Mouse (Mus musculus): ENCODE data around the gene Wrap53.

The Wrap53 gene

DNA sequence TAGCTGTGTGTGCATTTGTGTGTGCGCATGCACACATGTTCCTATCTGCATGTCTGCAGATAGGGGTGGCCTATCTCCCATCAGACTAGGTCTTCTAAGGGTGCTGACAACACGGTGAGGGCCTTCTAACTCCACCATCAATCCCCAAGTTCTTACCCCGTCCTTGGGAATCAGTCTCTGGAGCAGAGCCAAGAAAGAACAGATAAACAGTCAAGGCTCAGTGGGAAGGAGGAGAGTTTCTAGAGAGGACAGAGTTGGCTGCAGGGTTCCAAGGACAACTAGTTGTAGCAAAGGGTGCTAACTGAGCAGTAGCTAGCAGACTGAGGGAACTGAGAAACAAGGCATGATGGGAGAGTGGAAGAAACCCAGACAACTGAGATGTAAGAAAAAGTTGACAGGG is 21.7 kb upstream of the Wrap53 start:
- no peak for DNase-seq (ENCODE audit: low read depth)

DNA sequence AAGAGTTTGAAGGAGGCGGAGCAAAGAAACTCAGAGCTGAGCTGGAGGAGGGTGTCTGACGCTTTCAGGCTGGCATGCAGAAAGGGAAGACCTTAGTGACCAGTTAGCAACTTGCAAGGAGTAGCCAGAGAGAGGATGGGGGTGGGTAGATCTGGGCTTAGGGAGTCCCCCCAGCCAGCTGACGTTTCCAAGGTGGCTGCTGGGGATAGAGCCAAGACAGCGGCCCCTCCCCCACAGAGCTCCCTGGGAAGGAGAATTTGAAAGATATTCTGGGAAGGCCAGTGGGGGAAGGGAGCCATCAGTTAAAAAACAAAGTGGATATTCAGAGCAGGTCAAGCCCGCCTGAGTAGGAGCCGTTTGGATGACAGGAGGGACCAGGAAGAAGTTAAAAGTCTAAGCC is 20.0 kb upstream of the Wrap53 start:
- DNase-seq (ENCODE audit: low read depth), result no peak

DNA sequence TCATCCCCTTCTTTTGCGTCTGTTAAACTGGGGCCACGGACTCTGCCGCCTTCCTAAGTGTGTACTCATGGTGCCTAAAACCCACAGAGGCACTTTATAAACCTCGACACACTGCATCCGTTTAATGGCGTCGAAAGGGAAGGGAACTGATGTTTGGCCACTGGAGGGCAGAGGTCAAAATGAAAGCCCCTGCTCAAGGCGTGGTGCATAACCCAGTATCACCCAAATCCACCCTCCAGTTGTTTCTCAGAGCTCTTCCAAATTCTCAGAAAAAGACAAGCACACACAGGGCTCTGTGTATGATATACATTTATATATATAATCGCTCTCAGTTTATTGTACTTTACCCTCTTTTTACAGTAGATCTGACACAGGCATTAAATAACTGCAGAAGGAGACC is 19.4 kb upstream of the Wrap53 start:
- no peak for DNase-seq (ENCODE audit: low read depth)

DNA sequence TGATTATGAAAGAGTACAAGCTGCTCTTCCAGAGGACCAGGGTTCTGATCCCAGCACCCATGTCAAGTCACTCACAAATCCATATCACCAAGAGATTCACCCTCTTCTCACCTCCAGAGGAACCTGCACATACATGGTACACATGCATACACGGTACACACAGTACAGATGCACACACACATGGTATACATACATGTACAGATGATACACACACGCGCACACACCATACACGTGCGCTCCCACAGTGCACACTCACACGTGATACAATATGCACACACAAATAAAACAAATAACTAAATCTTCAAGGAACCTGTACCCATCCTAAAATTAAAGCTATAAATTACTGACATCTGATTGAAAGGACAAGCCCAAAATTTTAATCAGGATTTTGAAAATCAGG is 14.8 kb upstream of the Wrap53 start:
- DNase-seq (ENCODE audit: low read depth), result no peak

DNA sequence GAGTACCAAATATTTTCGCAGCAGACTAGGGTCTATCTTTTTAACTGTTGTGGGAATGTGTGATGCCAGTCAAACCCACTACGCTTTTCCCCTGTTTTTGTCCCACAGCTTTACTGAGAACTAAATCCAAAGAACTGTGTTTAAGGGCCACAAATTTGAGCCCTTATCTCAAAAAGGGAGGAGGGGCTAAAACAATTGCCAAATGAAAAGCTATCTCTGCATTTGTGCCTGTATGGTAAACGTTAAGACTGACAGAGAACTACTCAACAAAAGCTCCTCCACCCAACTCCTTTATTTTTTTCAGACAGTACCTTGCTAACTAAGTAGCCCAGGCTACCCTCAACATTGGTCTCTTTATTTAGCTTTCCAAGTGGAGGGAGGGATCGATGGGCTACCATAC is 12.7 kb upstream of the Wrap53 start:
- DNase-seq (ENCODE audit: low read depth), result no peak

DNA sequence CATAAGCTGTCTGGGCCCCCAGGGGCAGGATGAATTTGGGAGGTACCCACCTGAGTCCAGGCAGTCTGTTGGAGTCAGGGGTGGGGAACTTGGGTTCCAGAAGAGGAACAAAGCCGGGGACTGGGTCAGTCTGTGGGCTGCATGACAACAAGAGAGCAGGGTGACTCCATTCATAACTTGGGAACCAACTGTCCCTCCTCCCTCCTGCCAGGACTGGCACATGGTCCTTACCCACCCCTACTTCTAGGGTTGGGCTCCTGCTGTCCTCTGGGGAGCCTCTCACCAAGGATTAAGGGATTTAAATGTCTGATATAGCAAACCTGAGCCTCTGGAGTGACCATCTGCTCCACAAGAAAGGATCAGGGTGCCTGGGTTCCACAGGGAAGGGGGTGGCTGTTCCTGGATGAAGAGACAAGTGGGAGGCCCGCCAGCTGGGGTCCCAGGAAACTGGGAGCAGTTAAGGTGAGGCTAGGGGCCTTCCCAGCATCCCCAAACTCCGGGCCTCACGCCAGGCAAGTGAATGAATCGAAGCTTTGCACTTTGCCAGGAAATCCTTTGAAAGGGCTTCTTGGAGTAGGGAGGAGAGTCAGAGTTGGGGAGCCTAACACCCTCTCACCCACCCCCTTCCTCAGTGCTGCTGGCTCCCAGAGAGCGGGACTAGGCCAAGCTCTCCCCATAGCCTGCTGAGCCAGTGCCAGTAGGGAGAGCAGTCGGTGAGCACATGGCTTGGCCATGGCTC is 12.0 kb upstream of the Wrap53 start:
- no peak for DNase-seq (ENCODE audit: low read depth)

DNA sequence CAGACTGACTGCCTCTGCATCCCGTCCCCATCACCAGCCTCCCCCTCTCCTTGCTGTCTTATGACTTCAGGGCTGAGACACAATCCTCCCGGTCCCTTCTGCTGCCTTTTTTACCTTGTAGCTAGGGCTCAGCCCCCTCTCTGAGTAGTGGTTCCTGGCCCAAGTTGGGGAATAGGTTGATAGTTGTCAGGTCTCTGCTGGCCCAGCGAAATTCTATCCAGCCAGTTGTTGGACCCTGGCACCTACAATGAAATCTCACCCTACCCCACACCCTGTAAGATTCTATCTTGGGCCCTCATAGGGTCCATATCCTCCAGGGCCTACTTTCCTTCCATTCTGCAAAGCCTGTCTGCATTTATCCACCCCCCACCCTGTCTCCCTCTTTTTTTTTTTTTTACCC is 11.4 kb upstream of the Wrap53 start:
- DNase-seq (ENCODE audit: low read depth), result no peak

DNA sequence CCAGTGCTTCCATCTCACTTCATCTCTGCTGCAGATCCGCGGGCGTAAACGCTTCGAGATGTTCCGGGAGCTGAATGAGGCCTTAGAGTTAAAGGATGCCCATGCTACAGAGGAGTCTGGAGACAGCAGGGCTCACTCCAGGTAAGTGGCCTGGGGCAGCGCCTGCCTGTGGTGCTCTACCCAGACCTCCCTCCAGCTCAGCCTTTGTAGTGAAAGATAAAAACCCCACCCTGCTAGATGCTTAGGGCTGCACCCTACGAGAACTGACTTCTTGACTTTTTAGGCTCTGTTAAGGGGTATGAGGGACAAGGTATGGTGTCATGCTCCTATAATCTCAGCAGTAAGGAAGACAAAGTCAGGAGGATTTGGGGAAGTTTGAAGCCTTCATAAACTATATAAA is 10.6 kb upstream of the Wrap53 start:
- no peak for DNase-seq (ENCODE audit: low read depth)

DNA sequence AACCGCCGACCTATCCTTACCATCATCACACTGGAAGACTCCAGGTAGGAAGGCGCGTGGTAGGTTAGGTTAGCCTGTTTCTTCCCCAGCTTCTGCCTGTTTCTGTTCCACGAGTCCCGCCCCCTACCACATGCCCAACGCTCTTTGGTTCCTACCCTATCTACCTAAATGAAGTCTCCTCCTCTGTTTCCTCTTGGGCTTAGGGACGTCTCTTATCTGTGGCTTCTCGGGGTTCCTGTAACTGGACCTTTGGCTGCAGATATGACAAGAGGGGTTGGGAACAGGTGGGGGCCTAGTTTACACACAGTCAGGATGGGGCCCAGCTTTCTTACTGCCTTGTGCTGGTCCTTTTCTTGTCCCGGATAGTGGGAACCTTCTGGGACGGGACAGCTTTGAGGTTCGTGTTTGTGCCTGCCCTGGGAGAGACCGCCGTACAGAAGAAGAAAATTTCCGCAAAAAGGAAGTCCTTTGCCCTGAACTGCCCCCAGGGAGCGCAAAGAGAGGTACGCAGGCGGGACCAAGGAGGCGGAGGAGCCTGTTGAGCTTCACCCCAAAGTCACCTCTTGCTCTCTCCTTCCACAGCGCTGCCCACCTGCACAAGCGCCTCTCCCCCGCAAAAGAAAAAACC is 9.3 kb upstream of the Wrap53 start:
- DNase-seq (ENCODE audit: low read depth), result no peak

DNA sequence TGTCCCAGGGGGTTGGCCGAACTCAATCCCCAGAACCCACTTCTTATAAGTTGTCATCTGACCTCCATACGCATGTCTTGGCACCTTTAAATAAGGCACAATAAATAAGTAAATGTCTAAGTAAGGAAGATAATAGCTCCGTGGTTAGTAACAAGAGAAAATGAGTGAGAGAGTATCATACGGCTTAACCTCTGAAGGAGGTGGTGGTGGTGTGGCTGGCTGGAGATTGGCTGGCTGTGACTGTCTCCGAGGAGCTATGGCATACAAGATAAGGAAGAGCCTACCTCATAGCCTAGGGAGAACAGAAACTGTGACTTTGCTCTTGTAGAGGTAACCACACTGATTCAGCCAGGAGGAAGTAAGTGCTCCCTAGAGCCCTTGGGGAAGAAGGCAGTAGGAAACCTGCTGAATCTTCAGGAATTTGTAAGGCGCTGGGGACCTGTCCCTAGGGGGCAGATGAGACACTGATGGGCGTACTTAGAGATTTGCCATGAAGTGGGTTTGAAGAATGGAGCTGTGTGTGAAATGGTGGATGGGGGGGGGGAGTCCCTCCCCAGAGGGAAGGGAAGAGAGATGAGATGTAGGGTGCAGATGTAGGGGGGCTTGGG is 5.8 kb upstream of the Wrap53 start:
- DNase-seq (ENCODE audit: low read depth), result peak; percentile 45

DNA sequence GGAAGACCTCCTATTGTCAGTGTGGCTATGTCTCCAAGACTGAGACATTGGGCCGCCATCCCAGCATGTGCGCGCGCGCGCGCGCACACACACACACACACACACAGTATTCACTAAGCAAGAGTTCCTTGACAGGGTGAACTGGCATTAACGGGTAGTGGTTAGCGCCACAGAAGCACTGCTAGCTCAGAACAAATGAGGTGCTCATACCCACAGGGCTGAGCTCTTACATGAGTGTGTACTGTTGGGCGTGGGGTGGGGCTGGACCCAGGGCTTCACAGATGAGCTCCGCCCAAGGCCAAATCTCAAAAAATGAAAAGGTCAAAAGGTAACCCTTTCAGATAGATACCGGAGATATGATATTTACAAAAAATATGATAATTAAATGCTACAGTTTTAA is 4.9 kb upstream of the Wrap53 start:
- DNase-seq (ENCODE audit: low read depth), result no peak

DNA sequence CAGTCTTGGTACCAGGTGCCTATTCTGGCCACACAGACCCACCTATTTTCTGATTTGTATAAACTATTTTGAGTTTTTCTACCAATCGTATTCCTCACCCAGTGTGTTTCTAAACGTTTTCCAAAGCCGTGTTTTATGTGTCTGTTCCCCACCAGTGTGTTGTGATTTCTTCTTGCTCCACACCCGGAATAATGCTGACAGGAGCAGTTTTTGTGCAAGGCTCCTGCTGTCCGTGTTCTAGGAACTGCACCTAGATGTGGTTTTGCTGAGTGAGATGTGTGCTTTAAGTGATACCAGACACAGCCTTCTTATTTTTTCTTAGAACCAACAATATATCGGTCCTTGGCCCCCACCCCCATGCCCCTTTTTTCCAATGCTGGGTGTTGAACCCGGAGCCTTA is 4.0 kb upstream of the Wrap53 start:
- DNase-seq (ENCODE audit: low read depth), result no peak

DNA sequence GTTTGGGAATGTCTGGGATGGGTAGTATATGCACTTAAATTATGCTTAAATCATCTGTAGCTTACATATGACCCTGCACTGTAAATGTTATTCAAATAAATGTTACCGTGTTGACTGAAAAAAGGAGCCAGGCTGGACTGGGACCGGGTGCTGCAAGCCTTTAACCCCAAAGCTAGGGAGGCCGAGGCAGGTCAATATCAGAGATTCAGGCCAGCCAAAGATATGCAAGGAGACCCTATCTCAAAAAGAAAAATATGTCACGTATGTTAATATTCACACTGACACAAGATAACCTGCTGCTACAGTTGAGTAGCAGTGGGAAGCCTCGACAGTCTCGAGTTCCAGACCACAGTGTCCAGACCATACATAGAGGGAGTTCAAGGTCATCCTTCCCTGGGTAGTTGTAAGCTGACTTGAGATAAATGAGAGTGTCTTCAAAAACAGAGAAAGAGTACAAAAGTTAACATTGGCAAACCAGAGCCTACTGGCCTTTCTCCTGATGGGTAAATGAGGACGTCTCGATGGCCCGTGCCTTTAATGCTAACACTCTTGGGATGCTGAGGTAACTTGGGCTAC is 2.3 kb upstream of the Wrap53 start:
- no peak for DNase-seq (ENCODE audit: low read depth)

DNA sequence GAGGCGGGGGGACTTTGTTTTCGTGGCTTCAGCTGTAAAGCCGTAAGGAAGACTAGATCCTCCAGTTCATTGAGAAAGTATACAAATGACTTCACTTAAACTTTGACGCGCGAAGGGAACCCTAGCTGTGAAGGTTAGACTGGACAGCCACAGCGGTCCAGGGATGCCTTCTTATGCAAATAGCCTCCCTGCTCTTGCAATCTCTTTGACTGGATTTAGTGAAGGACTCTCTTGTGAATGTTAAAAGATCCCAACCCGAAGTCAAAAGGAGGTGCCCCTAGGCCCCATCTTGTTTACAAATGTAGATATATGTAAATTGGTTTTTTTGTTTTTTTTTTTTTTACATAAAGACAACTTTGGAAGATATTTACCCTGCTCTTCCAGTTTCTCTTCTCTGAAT is 1.8 kb upstream of the Wrap53 start:
- no peak for DNase-seq (ENCODE audit: low read depth)

DNA sequence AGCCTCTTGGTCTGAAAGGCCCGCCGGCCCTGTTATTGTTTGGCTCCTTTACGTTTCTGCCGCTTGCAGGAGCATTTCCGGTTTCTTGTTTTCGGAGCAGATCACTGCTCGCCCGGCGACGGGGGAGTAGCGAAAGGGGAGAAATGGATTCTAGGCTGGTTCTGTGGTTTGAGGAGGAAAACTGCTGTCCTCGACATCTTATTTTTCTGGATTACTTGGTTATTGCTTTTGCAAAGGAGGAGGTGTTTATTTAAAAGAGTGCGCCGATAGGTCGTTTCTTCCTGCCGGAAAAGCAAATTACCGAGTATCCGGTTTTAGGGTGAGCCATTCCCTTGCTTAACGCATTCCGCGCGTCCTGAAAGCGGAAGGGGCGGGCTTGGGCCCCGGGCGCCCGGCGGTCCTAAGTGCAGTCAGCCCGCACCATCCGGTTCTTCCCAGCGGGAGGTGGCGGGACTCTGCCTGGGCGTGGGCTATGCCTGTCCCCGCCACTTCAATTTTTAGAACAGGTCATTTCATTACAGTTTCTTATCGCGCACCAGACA is 1.2 kb upstream of the Wrap53 start:
- DNase-seq (ENCODE audit: low read depth), result peak; percentile 85

DNA sequence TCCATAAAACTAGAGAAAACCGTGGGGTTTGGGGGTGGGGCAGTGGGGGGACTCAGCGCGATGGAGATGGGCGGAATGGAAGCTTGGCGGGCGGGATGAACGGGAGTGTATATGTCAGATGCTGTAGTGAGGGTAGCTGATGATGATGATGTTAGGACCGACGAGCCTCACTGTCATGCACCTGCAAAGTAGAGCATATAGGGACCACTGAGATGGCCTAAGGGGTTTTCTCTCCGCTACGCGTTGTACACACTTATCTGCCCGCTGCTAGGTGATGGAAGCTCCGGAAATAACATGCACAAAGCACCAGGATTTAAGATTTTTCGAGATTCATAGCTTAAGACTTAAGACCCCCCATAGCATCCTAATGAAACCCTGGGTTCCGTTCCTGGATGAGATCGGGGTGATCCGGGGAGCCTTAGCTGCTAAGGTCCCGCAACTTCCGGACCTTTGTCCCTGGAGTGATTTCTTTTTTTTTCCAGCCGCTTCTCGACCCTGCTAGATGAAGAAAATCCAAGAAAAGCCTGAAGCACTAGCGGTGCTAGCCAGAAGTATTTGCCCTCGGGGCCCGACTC is 604 bp upstream of the Wrap53 start:
- DNase-seq (ENCODE audit: low read depth), result no peak

DNA sequence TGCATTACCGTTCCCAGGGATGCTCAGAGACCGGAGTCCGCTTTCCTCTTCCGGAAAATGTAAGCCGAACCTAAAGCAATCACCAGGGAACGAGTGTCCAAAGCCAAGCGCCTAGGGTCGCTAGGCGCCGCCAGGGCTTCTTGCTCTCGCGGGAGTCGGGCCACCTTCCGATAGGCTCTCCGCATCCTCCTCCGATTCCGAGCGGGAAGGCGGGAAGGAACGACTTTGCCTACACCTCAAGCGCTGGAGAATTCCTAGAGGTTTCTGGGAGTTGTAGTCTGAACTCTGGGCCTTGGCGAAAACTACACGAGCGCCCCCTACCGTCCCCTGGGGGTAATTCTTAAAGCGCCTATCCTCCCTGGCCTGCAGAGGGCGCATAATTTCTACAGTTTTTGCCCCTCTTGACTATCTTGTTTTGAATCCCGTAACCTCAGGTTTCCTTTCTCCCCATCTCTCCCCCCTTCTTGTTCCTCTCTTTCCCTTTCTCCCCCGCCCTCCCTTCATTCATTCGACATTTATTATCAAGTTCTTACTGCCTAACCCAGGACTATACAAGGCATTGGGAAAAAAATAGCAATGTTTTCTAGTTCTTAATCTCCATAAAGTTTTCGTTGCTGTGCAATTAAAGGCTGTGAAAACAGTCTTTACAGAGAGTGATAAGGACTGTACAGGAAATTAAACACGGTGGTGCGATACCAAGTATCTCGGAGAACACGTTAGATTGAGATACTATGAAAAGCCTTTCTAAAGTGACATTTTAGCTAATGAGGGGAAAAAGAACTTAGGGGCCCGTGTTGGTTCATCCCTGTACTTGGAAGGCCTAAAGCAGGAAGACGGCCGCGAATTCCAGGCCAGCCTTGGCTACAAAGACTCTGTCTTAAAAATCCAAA is 682 bp downstream of the Wrap53 start:
- peak; percentile 99 for DNase-seq (ENCODE audit: low read depth)

DNA sequence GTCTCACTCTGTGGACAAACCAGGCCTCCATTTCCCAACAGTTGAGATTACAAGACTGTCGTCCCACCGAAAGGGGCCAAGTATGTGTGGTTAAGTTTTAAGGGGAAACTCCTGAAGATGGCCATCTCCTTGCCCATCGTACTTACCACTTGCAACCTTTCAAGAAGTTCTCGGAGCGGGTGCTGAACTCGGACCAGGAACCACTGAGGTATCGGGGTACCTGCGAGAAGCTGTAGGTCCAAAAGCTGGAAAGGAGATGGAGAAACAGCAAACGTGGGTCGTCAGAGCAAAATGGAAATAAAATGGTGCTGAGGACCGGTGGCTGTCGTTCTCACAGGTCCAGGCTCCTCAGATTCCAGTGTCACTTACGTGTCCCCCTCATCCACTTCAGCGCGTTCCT is 1.8 kb downstream of the Wrap53 start:
- DNase-seq (ENCODE audit: low read depth), result no peak

DNA sequence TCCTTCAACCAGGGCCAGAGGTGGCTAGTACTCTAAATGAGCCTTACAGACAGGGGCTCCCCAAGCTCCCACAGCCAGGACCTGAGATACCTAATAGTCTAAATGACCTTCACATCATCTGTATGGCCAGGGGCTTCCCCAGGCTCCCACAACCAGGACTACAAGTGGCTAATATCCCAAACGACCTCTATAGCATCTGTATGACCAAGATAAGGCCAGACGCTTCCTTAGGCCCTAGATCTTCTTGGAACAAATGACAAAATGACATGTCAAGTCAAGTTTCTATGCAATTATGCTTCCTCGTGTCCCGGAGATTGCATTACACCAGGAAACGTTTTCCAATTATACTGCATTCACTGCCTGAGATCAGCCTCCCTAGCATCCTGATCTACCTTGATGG is 3.7 kb downstream of the Wrap53 start:
- DNase-seq (ENCODE audit: low read depth), result no peak

DNA sequence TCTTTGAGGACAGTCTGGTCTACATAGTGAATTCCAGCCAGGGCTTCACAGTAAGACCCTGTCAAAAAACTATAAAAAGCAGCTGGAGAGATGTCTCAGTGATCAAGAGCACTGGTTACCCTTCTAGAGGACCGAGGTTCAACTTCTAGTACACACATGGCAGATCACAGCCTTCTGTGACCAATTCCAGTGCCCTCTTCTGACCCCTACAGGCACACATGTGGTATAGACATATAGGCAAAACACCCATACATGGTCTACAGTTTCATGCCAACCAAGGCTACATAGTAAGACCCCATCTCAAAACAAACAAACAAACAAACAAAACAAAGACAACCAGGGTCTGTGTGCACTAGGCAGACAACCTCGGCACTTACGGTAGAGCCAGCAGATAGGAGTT is 4.8 kb downstream of the Wrap53 start:
- peak; percentile 38 for DNase-seq (ENCODE audit: low read depth)

DNA sequence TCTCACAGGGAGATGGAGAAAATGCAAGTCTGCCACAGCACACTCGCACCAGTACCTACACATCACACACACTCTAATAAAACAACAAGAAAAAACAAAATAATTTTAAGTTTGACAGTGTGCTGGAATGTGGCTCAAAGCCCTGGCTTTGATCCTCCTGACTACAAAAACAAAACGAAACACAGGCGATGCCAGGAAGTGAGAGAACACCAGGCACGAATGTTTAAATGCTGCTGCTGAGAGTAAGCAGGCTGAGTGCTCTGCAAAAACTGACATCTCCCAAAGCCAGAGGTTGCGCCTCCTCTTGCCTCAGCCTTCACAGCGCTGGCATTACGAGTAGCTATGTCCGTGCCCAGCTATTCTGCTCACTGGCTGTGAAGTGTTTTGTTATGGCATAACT is 14.9 kb downstream of the Wrap53 start:
- DNase-seq (ENCODE audit: low read depth), result no peak

DNA sequence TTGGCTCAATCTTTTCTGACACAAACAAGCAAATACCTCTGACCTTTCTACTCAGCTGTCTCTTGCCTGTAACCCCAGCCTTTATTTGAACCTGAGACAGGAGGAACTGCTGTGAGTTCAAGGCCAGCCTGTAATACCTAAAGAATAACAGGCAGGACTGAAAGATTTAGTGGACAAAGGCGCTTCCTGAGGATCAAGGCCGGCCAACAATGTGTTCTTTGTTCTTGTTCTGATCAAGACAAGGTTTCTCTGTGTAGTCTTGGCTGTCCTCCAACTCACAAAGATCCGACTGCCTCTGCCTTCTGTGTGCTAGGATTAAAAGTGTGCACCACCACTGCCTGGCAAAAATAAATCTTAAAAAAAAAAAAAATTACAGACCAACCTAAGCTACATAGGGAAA is 15.7 kb downstream of the Wrap53 start:
- no peak for DNase-seq (ENCODE audit: low read depth)
